Mouse (Mus musculus) embryonic facial prominence, embryonic 14.5 days (tissue): ENCODE results near the gene Mpp1. TPM values are rescaled to one million over a fixed set of nuclear protein-coding genes. Genes with fewer than 3 reads are reported as not detected.
"Not testable (repeated sequence)": the region's sequence is repeated elsewhere in the genome, so short reads cannot be mapped to it uniquely, and the experiment has no call there.

ENCODE experiments used
- ATAC-seq: fragments of 200-750 bp; cut with Nextera tagmentation; 2 replicates; pipeline ENCODE4 v1.8.0; 2017; ENCODE audit warnings: low read depth, moderate number of reproducible peaks, moderate TSS enrichment
- DNase-seq: peaks from one replicate; pipeline ENCODE4 v3.0.0-alpha.2; 2015; ENCODE audit warnings: low spot score
- H3K27ac ChIP-seq: fragments of 300-500 bp; sonication (generic); replicated peaks from 2 replicates; pipeline ENCODE4 v1.5.1; 2014; ENCODE audit warnings: low read depth, mild to moderate bottlenecking, low read length, moderate library complexity
- H3K27me3 ChIP-seq: fragments of 300-500 bp; sonication (generic); replicated peaks from 2 replicates; pipeline ENCODE4 v1.6.1; 2014; ENCODE audit warnings: low read length; ENCODE audit not compliant: control insufficient read depth, insufficient read depth
- H3K36me3 ChIP-seq: fragments of 300-500 bp; sonication (generic); 2 replicates; pipeline ENCODE4 v1.6.1; 2014; ENCODE audit warnings: low read length, mixed read lengths; ENCODE audit not compliant: control insufficient read depth, insufficient read depth
- H3K4me1 ChIP-seq: fragments of 300-500 bp; sonication (generic); 2 replicates; pipeline ENCODE4 v1.6.1; 2014; ENCODE audit warnings: antibody characterized with exemption, low read length; ENCODE audit not compliant: control insufficient read depth, insufficient read depth
- H3K4me2 ChIP-seq: fragments of 300-500 bp; sonication (generic); 2 replicates; pipeline ENCODE4 v1.6.1; 2014; ENCODE audit warnings: low read depth, mild to moderate bottlenecking, low read length, moderate library complexity, mixed read lengths
- H3K4me3 ChIP-seq: fragments of 300-500 bp; sonication (generic); 2 replicates; pipeline ENCODE4 v1.5.1; 2014; ENCODE audit warnings: low read depth, mild to moderate bottlenecking, low read length
- H3K9ac ChIP-seq: fragments of 300-500 bp; sonication (generic); 2 replicates; pipeline ENCODE4 v1.6.1; 2014; ENCODE audit warnings: low read depth, mild to moderate bottlenecking, low read length, moderate library complexity, mixed read lengths
- H3K9me3 ChIP-seq: fragments of 300-500 bp; sonication (generic); 2 replicates; pipeline ENCODE4 v1.6.1; 2016; ENCODE audit warnings: low read length; ENCODE audit not compliant: control insufficient read depth
- WGBS: fragments of 180-500 bp; shearing (Covaris S2); extraction: QIAGEN DNeasy Blood & Tissue Kit; methylation state at CpG from one replicate; pipeline ENCODE4 v1.1.7; 2014; 5-methylcytosine and 5-hydroxymethylcytosine counted together
- polyA plus RNA-seq: library from polyadenylated mRNA; unstranded; fragments of >200 nt; fragmentation: Nextera tagmentation; extraction: Ambion mirVana; gene quantifications from 2 replicates; pipeline ENCODE4 v1.2.1, GENCODE M21; 2014

Mpp1 gene
- 48.0 and 53.6 TPM in 2 replicates for polyA plus RNA-seq

DNA sequence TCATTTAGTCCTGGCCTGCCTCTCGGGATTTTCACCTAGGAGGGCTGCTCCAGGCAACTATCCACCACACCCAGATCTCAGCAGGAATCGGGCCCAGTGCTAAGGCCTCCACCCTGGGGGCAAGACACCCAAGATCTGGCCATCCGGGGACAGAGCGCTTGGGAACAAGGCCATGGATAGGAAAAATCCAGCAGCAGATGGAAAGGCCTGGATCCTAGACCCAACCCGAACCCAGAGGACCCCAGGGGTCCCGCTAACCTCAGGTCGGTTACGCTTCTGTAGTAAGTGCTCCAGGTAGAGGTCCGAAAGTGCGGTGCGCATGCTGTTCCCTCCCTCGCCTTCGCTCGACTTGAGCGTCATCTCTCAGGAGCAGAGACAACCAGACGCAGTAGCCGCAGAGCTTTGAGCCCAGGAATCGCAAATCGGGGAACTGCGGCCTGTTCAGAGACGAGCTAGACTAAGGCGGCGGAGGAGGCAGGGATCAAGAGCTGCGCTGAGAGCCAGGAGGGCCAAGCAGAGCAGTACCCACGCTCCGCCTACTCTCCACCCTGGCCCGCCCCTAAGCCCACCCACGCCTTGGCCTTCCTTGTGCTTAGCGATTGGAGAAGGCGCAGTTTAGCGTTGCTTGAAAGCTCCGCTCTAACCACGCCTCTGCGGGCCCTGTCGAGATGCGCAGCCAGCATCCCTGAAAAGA, at the start of gene Mpp1:
Mpp1 (minus strand) TSS at position 550 of the 694 bp plus-strand sequence.
- Histone ChIP-seq H3K4me1 (no peaks in the 10 kb centered on the region), H3K27me3 (no peaks in the 10 kb centered on the region), H3K4me2 (peak within 1 kb of the TSS; percentile 54), H3K36me3 (no peaks in the 10 kb centered on the region), H3K9ac (peak within 1 kb of the TSS; percentile 74), H3K27ac (peak within 1 kb of the TSS; percentile 70; the same call in 1 of the 2 replicates), H3K4me3 (peak within 1 kb of the TSS; percentile 51), H3K9me3 (no peaks in the 10 kb centered on the region)
- DNase-seq (peak; percentile 95), ATAC-seq (peak; percentile 100)
- 14% methylated on average over 25 of the region's 36 CpGs for WGBS

DNA sequence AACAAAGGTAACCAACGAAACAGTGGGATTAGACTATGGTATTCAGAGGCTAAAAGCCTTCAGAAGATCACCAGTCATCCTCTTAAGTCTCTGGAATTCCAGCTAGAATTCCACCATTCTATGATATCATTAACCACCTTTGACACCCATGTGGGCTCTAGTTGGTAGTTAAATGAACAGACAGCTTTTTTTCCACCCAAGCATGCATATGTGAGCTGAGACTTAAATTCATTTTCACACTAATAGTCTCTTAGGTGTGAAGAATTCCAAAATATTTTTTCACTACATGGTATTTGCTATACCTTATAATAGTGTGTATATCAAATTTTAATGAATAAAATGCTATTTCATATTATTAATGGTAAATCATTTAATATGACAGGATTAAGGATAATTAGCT, 32.9 kb upstream of the Mpp1 start, which contains the start of gene Smim9:
Smim9 (minus strand) TSS at position 101 of the 400 bp plus-strand sequence.
- Histone ChIP-seq H3K4me1 (no peaks in the 10 kb centered on the region), H3K27ac (no peak within 1 kb of the TSS), H3K4me2 (no peak within 1 kb of the TSS), H3K36me3 (no peaks in the 10 kb centered on the region), H3K9me3 (no peaks in the 10 kb centered on the region), H3K9ac (no peak within 1 kb of the TSS), H3K27me3 (no peaks in the 10 kb centered on the region), H3K4me3 (no peak within 1 kb of the TSS)
- ATAC-seq, result no peak
- WGBS, result 44% methylated on average over 1 of the region's 1 CpGs
- no peak for DNase-seq

DNA sequence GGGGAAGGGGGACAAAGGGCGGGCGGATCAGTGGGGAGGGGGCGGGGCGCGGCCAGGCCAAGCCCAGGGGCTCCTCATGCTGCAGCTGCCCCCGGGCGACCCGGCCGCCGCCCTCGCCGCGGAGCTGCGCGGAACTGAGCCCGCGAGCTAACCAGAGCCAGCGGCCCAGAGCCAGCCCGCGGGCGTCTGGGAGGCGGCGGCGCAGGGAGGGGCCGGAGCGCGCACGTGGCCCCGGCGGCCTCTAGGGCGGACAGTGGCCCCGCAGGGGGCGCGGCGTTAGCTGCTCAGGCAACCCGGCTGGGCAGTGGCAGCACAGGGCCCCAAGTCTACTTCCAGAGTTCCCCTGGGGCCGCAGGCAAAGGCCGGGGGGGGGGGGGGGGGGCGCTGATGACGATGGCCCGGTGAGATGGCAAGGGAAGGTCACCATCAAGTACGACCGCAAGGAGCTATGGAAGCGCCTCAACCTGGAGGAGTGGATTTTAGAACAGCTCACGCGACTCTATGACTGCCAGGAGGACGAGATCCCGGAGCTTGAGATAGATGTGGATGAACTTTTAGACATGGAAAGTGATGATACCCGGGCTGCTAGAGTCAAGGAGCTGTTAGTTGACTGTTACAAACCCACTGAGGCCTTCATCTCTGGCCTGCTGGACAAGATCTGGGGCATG, 24.9 kb upstream of the Mpp1 start:
- Histone ChIP-seq H3K27ac (no peak overlapping the region), H3K4me3 (peak overlapping the region; percentile 43), H3K4me2 (peak overlapping the region; percentile 58), H3K4me1 (no peaks in the 10 kb centered on the region), H3K27me3 (no peaks in the 10 kb centered on the region), H3K36me3 (no peaks in the 10 kb centered on the region), H3K9me3 (no peaks in the 10 kb centered on the region), H3K9ac (peak overlapping the region; percentile 64)
- WGBS, result 23% methylated on average over 14 of the region's 49 CpGs
- ATAC-seq (peak; percentile 75), DNase-seq (peak; percentile 25)

DNA sequence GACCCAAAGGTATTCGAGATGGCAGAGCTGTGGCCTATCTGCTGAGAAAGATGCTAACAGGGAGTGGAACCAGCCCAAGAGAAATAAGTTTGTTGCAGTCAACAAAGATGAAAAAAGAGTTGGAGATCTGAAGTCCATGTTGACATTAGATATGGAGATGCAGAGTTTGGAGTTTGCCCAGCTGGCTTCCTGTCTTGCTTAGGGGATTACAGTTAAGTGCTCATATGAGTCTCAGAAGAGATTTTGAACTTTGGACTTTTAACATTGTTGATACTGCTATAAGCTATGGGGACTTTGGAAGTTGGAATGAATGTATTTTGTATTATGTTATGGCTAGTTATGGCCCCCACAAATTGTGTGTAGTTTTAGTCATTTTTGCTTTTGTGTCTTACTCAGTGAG, 21.4 kb upstream of the Mpp1 start:
- no peak overlapping the region for H3K4me2 ChIP-seq
- H3K36me3 ChIP-seq, result no peaks in the 10 kb centered on the region
- no peak overlapping the region for H3K9ac ChIP-seq
- ATAC-seq, result no peak
- H3K27me3 ChIP-seq, result no peaks in the 10 kb centered on the region
- 57% methylated on average over 1 of the region's 1 CpGs for WGBS
- no peaks in the 10 kb centered on the region for H3K4me1 ChIP-seq
- DNase-seq, result no peak
- no peak overlapping the region for H3K4me3 ChIP-seq
- H3K9me3 ChIP-seq, result no peaks in the 10 kb centered on the region
- no peak overlapping the region for H3K27ac ChIP-seq

DNA sequence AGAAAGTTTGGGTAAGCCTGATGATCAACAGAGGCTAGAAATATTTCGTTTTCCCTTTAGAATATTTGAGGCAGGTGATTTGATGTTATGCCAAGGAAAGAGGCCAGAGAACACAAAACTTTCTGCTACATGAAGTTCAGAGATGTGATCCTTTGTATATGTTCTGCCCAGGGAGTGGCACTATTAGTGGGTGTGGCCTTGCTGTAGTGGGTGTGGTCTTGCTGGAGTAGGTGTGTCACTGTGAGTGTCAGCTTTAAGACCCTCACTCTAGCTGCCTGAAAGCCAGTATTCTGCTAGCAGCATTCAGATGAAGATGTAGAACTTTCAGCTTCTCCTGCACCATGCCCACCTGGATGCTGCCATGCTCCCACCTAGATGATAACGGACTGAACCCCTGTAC, 19.5 kb upstream of the Mpp1 start:
- H3K4me1 ChIP-seq, result no peaks in the 10 kb centered on the region
- ATAC-seq, result no peak
- H3K9ac ChIP-seq, result no peak overlapping the region
- no peak overlapping the region for H3K27ac ChIP-seq
- no peaks in the 10 kb centered on the region for H3K9me3 ChIP-seq
- H3K27me3 ChIP-seq, result no peaks in the 10 kb centered on the region
- no peak overlapping the region for H3K4me3 ChIP-seq
- H3K4me2 ChIP-seq, result no peak overlapping the region
- WGBS, result 68% methylated on average over 2 of the region's 2 CpGs
- no peaks in the 10 kb centered on the region for H3K36me3 ChIP-seq
- no peak for DNase-seq

DNA sequence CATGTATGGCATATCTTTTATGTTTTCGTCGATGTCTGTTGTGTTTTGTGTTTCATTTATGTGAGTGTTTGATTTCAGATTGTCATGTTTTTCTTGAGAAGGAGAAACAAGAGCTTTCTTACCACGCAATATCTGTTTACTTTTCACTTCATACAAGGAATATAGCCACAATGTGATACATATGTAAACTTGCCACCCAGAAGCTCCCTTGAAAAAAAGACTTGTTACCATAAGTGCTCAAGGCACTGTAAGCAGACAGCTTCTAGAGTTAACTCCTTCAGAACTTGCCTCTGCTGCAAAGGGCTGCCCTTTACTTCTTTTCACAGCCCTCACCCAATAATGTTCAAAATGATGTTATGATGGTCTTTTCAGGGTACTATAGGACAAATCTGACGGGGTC, 17.6 kb upstream of the Mpp1 start:
- no peaks in the 10 kb centered on the region for H3K4me1 ChIP-seq
- no peak overlapping the region for H3K9ac ChIP-seq
- H3K36me3 ChIP-seq, result no peaks in the 10 kb centered on the region
- H3K4me3 ChIP-seq, result no peak overlapping the region
- H3K27ac ChIP-seq, result no peak overlapping the region
- no peak overlapping the region for H3K4me2 ChIP-seq
- 71% methylated on average over 4 of the region's 4 CpGs for WGBS
- H3K27me3 ChIP-seq, result no peaks in the 10 kb centered on the region
- DNase-seq (no peak), ATAC-seq (no peak)
- H3K9me3 ChIP-seq, result no peaks in the 10 kb centered on the region

DNA sequence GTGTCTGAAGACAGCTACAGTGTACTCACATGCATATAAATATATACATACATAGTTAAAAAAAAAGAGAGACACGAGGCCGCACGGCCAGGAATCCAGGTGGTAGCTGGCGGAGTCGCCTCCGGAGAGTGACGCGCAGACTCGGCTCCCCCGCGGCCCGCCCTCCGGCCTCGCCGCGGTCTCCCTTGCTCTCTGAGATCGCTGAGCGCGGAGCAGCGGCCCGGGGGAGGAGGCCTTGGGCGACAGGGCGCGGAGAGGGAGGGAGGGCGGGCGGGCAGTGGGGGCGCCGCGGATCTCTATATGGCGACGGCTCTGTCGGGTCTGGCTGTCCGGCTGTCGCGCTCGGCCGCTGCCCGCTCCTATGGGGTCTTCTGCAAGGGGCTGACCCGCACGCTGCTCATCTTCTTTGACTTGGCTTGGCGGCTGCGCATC, 12.3 kb upstream of the Mpp1 start:
- not testable (repeated sequence) for H3K27me3 ChIP-seq, H3K9me3 ChIP-seq, H3K36me3 ChIP-seq, H3K27ac ChIP-seq, H3K4me1 ChIP-seq
- Histone ChIP-seq H3K4me3 (peak overlapping the region; percentile 34), H3K4me2 (peak overlapping the region; percentile 56), H3K9ac (peak overlapping the region; percentile 55)
- WGBS, result 26% methylated on average over 12 of the region's 42 CpGs
- DNase-seq (peak; percentile 8), ATAC-seq (peak; percentile 37; the same call in 1 of the 2 replicates)

DNA sequence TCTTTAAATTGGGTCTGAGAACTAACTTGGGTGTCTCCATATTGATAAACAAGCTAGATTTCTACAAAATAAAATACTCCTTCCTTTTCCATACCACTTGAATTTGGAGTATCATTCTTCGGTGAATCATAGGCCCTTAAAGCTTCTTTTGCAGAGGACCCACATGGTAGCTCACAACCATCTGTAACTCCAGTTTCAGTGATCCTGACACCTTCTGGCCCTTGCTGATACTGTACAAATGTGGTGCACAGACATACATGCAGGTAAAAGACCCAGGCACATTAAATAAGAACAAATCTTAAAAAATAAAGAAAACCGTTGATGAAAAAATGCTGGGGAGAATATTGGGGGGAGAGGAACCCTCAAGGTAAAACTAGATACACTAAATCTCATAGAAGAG, 7.4 kb upstream of the Mpp1 start:
- Histone ChIP-seq H3K9me3 (no peaks in the 10 kb centered on the region), H3K36me3 (no peaks in the 10 kb centered on the region), H3K27me3 (no peaks in the 10 kb centered on the region), H3K27ac (no peak overlapping the region), H3K4me2 (no peak overlapping the region), H3K9ac (no peak overlapping the region), H3K4me1 (no peaks in the 10 kb centered on the region), H3K4me3 (no peak overlapping the region)
- WGBS, result 90% methylated on average over 2 of the region's 2 CpGs
- DNase-seq (no peak), ATAC-seq (no peak)
